Mouse (Mus musculus) myocyte (in vitro differentiated cells): Measurements from ENCODE around the gene Zic1.

Experiments
- CEBPB ChIP-seq: IDR thresholded peaks from 2 replicates; pipeline ENCODE4 v1.6.1; 2011; ENCODE audit warnings: mild to moderate bottlenecking, moderate library complexity; ENCODE audit not compliant: poor library complexity, insufficient read depth, severe bottlenecking
- E2F4 ChIP-seq: IDR thresholded peaks from one replicate; pipeline ENCODE4 v1.6.1; 2011; ENCODE audit warnings: mild to moderate bottlenecking, control low read depth, moderate library complexity; ENCODE audit not compliant: insufficient read depth
- MAX ChIP-seq: IDR thresholded peaks from one replicate; pipeline ENCODE4 v1.6.1; 2011; ENCODE audit warnings: low read depth, mild to moderate bottlenecking, control low read depth
- MYOD1 ChIP-seq, 3 experiments: IDR thresholded peaks; one replicate each; pipeline ENCODE4 v1.6.1; 2011; ENCODE audit warnings: control low read depth in 2 of 3, low read depth in 2 of 3, mild to moderate bottlenecking in 2 of 3, moderate library complexity in 1 of 3; ENCODE audit not compliant: insufficient read length in 2 of 3, control insufficient read depth in 1 of 3
- POLR2A ChIP-seq: IDR thresholded peaks from one replicate; pipeline ENCODE4 v1.6.1; 2011; ENCODE audit warnings: low read depth, mild to moderate bottlenecking, control low read depth, moderate library complexity; ENCODE audit not compliant: insufficient read length
- POLR2AphosphoS2 ChIP-seq: IDR thresholded peaks from one replicate; pipeline ENCODE4 v1.6.1; 2011; ENCODE audit warnings: low read depth, control low read depth; ENCODE audit not compliant: insufficient read length
- REST ChIP-seq: IDR thresholded peaks from one replicate; pipeline ENCODE4 v1.6.1; 2011; ENCODE audit warnings: mild to moderate bottlenecking, control low read depth, moderate library complexity; ENCODE audit not compliant: insufficient read depth, insufficient read length
- SRF ChIP-seq: IDR thresholded peaks from one replicate; pipeline ENCODE4 v1.6.1; 2011; ENCODE audit warnings: low read depth; ENCODE audit not compliant: control insufficient read depth, insufficient read length
- TCF12 ChIP-seq: IDR thresholded peaks from one replicate; pipeline ENCODE4 v1.6.1; 2011; ENCODE audit warnings: mild to moderate bottlenecking, control low read depth; ENCODE audit not compliant: poor library complexity, insufficient read depth, severe bottlenecking
- USF1 ChIP-seq: IDR thresholded peaks from one replicate; pipeline ENCODE4 v1.6.1; 2011; ENCODE audit warnings: low read depth, mild to moderate bottlenecking, control low read depth, moderate library complexity

- TF ChIP-seq POLR2A (no peak), MYOD1 (IDR thresholded peaks at IDR 0.05; ENCODE audit: control insufficient read depth in 1 of 3, insufficient read length in 2 of 3, low read depth in 2 of 3) (no peak), REST (no peak), SRF (no peak), TCF12 (no peak), USF1 (no peak), MAX (no peak), POLR2AphosphoS2 (no peak), E2F4 (no peak), CEBPB (no peak)
Observed at GRCm38 (mm10) chr9:91371608-91372007, 6.0 kb upstream of the Zic1 start.
